Mouse (Mus musculus): ENCODE data around the gene Syt8.

The Syt8 gene

DNA sequence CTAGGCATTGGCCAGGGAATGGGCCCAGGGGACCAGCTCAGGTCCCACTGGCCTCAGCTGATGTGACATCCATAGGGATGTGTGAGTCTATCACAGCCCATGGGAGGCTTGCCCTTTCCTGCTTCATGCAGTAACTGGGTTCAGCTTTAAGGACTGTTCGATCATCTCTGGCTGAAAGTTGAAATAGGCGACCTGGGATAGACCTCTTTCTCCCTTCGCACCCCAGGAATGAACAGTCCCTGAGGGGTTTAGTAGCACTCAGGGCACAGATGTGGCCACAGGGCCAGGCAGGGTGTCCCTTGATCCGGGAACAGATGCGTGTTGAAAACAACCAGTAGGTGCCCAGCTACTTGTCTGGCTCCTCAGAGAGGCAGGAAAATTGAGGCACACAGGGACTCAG, 41.6 kb downstream of the Syt8 start:
- 94% methylated on average over 5 of the region's 5 CpGs for WGBS

- 63% methylated on average over 13 of the region's 13 CpGs for WGBS
Observed at GRCm38 (mm10) chr7:142476795-142477452, 42.3 kb downstream of the Syt8 start.

DNA sequence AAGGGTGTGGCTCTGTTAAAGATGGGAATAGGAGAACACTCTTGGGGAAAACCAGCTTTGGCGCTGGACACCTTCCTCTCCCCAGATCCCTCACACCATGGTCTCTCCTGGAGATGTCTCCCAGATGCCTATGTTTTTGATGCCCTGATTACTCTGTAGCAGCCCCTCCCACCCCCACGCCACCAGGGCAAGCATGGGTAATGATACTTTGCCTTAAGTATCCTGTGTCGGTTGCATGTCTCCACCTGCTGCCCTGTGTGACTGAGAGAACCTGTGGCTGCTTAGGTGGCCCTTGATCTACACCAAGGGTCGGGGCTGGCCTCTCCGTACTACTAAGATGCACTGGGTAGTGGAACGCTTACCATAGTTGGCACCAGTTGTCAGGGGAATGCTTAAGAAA, 43.4 kb downstream of the Syt8 start:
- 95% methylated on average over 6 of the region's 6 CpGs for WGBS

DNA sequence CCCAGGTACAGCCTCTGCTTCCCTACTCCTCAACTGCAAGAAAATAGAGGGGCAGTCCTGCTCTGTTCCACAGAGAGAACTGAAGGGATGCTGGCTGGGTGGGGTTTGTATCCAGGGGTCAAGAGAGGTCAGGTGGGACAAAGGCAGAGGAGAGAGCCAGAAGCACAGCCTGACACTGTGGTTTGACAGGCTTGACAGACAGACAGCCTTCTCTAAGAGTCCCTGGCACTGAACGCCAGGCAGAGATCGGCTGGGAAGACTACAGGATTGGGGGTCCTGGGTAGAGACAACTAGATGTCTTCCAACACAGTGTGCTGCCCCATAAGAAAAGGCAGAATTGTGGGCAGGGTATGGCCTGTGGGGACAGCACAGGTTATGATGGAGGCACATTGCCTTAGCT, 43.9 kb downstream of the Syt8 start:
- 98% methylated on average over 2 of the region's 2 CpGs for WGBS

DNA sequence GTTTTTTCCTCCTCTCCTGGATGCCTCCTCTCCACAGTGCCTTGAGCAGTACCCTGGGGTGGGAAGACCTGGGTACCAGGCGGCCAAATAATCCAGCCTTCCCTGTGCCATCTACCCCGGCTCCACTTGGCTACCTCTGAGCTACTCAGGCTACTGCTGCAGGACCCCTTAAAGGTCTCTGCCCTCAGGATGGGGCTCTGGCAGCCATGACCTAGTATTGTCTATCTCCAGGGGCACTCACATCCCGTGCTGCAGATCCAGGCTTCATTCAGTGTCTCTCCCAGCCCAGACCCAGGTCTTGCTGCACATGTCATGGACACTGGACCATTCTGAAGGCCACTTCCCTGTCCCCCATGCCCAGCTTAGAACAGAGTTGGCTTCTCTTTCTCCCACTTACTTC, 45.2 kb downstream of the Syt8 start:
- 92% methylated on average over 3 of the region's 3 CpGs for WGBS

GRCm38 (mm10) chr7:142480661-142481060, 46.0 kb downstream of the Syt8 start:
- WGBS: 81% methylated on average over 3 of the region's 3 CpGs

- WGBS: 25% methylated on average over 5 of the region's 5 CpGs
Observed at GRCm38 (mm10) chr7:142481186-142481567, 46.5 kb downstream of the Syt8 start.

DNA sequence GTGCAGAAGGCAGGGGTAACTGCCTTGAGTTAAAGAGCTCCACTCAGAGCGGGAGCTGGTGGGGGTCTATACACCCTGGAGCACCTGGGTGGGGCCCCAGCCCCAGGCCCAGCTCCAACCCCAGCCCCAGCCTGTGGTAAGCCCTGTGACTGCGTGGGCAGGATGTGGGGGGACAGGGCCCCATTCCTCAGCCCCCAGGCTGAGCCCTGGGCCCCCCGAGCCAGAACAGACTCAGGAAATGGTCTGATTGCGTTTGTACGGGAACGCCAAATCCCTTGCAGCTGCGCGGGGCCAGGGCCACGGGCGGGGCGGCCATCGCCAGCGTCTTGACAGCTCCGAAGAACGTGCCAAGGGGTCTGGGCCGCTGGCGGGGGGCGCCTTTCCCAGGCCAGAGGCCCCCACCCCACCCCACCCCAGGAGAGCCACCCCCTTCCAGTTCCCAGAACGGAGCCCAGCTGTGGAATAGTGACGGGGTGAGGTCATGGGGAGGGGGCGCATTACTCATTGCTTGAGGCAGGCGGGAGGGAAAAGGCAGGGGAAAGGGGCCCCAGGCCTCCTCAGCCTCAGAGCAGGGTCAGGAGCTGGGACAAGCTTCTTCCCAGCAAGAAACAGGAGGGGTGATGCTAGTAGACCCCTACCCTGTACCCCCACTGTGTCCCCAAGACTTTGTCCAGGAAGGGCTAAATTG, 47.1 kb downstream of the Syt8 start:
- WGBS: 12% methylated on average over 22 of the region's 22 CpGs

GRCm38 (mm10) chr7:142482256-142482609, 47.6 kb downstream of the Syt8 start:
- WGBS: 64% methylated on average over 6 of the region's 6 CpGs

GRCm38 (mm10) chr7:142483136-142483535, 48.5 kb downstream of the Syt8 start:
- 79% methylated on average over 11 of the region's 11 CpGs for WGBS

- WGBS: 83% methylated on average over 12 of the region's 12 CpGs
Observed at GRCm38 (mm10) chr7:142484780-142485179, 50.1 kb downstream of the Syt8 start.

- WGBS: 91% methylated on average over 8 of the region's 8 CpGs
Observed at GRCm38 (mm10) chr7:142486751-142487162, 52.1 kb downstream of the Syt8 start.

GRCm38 (mm10) chr7:142487341-142487859, 52.8 kb downstream of the Syt8 start:
- 38% methylated on average over 9 of the region's 9 CpGs for WGBS

DNA sequence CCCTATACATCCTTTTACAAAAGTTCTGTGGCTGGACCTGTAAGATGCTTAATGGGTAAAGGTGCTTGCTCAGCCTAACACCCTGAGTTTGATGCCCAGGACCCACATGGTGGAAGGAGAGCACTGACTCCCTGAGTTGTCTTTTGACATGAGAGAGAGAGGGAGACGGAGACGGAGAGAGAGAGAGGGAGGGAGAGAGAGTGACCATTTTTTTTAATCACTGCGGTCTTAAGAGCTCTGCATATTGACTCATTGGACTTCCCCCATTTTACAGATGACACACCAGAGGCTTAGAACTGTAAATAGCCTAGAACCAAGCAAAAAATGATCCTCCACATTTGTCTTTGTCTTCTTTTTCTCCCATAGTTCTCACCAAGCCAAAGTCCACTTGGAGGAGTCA, 53.4 kb downstream of the Syt8 start:
- WGBS: 91% methylated on average over 3 of the region's 3 CpGs

Measured in cerebral cortex, adult 2 months (tissue).